Mouse (Mus musculus): ENCODE data around the gene Dnah7b.
"Not testable (repeated sequence)": the region's sequence is repeated elsewhere in the genome, so short reads cannot be mapped to it uniquely, and the experiment has no call there.

The Dnah7b gene

DNA sequence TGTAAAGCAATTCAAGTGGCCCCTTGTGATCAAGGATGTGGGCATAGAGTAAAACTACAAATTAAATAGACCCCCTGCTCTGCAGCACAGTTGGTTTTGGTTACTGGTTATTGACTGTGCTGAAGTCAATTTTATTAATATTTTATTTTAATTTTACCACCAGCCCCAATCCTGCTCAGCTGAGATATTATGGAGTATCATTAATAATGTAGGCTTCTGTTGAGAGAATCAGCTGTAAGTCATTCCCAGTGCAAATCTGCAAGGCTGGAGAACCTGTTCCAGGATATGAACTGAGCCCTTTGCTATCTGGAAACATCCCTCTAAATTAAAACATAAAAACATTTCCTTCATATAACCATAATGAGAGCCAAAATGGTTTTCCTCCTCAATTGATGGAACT, 259.8 kb downstream of the Dnah7b start:
- not testable (repeated sequence) for DNase-seq

DNA sequence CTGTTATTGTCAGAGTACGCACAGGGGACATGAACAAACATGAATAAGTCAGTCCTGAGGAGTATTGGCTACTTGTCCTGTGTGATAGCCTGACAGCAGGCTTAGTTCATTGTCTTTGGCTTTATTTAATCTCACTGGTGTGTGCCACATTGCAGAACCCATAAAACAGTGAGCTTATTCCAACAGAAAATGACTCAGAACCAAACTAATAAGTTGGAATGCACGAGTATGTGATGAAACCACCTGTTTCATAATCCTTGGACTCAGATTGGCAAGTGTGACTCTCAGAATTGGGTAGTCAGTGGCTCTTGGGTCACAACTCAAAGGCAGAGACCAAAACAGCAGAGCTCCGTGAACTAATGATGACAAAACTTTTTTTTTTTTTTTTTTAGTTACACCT, 279.2 kb downstream of the Dnah7b start:
- DNase-seq: not testable (repeated sequence)

GRCm38 (mm10) chr1:46380641-46381040, 314.5 kb downstream of the Dnah7b start:
- not testable (repeated sequence) for DNase-seq

GRCm38 (mm10) chr1:46394681-46395297, 328.7 kb downstream of the Dnah7b start:
- DNase-seq: not testable (repeated sequence)

DNA sequence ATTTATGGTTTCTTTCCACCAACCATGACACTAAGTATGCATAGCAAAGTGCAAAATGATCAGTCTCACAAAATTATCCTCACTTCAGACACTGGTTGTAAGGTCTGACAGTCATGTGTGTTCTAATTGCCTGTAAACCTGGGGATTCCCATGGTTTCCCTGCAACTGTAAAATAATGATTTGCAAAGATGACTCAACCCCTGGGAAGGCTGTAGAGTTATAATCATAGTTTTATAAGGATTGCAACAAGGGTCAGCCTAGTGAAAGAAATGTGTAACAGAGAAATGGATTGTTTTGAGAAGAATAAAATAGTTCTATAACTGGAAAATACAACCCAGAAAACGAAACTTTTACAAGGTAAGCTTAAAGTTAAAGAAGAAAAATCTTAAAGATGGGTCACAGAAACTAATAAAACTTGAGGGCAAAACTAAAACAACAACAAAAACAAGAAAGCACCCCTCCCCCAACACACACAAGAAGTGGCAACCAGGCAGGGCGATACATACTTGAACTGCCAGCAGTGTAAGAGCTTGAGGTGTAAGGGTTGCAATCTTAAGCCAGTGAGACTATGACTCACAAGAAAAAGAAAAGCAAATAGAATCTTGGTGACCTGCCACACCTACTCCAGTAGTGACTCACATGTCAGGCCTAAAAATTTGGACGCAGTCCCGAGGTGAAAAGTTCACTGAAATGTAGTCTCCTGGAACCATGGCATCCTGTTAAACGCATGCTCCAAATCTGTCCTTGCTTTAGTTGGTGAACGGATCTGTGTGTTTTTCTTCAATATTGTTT, 342.4 kb downstream of the Dnah7b start:
- no peak for DNase-seq

GRCm38 (mm10) chr1:46414798-46415197, 348.7 kb downstream of the Dnah7b start:
- not testable (repeated sequence) for DNase-seq

DNA sequence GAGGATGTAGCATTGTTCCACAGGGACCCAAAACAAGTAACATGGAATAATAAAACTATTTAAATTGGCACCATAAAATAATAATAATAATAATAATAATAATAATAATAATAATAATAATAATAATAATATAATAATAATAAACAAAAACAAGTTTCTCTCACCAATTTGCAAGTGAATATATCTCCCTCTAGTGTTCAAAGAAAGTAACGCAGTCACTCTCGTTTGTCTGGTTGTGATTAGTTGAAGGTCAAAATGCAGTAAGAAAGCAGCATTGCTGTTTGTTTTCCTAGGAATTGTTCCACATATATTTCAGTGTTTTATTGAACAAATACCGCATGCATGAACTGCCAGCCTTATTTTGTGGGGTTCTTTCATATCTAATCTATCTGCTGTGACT, 350.8 kb downstream of the Dnah7b start:
- not testable (repeated sequence) for DNase-seq

DNA sequence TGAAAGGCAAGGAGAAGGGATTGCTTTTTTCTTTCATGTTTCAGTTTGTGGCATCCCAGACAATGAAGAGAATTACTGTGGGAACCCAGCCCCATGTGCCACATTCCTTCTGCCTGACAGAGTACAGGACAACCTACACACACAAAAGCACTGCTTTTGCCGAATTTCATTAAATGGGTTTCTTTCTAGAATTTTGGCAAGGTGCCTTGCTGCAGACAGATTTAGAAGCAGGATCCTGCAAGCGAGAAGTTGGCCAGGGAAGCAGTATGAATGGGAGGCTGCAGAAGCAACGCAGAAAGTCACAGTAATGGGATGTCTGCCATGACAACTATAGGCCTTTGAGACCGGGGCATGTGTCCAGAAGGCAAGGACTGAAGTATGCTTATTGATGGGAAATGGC, 352.9 kb downstream of the Dnah7b start:
- not testable (repeated sequence) for DNase-seq

Measured in cerebellum, adult 18-20 months (tissue).